Mouse (Mus musculus) embryo, embryonic 10 days (tissue): ENCODE data around the gene Lamb1.
A peak's percentile ranks its signal among the peaks of the same experiment; 100 is the strongest.

Experiments
- DNase-seq: peaks from one replicate; pipeline ENCODE4 v3.0.0-alpha.2; 2015; ENCODE audit warnings: low spot score

Lamb1 gene

GRCm38 (mm10) chr12:31283617-31284136, 18.6 kb downstream of the Lamb1 start:
- DNase-seq = no peak

- DNase-seq = no peak
Measured at GRCm38 (mm10) chr12:31289046-31289445, 24.0 kb downstream of the Lamb1 start.

- no peak for DNase-seq
Measured at GRCm38 (mm10) chr12:31290951-31291350, 25.9 kb downstream of the Lamb1 start.

- no peak for DNase-seq
Measured at GRCm38 (mm10) chr12:31293361-31294142, 28.5 kb downstream of the Lamb1 start.

DNA sequence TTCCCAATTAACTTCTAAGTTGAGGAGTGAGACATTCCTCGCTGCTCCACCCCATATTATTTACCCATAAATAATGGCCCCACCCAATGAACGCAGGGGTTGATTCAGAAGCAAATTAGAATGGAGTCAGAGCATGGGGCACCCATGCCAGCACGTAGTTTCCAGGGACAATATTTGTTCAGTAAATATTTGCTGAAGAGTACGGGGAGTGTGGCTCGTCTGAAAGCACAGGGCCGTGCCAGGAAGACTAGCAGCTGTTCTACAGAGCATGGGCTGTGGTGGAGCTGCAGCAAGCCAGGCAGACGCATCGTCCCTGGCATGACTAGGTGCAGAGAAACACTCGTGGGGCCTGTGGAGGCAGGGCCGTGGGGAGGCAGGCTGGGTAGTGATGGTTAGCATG, 29.5 kb downstream of the Lamb1 start:
- no peak for DNase-seq

- no peak for DNase-seq
Measured at GRCm38 (mm10) chr12:31294996-31295395, 30.0 kb downstream of the Lamb1 start.

DNA sequence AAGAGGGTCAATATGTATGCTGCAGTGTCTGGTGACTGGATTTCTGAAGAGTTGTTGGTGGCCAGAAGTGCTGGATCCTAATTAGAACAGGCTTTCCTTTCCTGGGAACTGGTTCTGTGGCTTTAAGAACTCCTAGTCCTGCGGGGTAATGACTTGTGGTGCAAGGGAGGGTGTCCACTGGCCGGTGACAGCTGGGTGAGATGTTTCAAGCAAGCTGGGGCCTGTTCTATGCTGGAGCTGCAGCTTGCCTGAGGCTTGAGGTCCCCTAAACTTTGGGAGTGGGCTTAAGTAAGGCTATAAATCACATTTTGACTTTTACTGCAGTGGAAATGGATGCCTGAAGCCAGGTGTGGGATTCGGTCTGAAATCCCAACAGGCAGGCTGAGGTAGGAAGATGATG, 30.5 kb downstream of the Lamb1 start:
- DNase-seq = peak; percentile 48

GRCm38 (mm10) chr12:31296097-31296496, 31.1 kb downstream of the Lamb1 start:
- DNase-seq = no peak

DNA sequence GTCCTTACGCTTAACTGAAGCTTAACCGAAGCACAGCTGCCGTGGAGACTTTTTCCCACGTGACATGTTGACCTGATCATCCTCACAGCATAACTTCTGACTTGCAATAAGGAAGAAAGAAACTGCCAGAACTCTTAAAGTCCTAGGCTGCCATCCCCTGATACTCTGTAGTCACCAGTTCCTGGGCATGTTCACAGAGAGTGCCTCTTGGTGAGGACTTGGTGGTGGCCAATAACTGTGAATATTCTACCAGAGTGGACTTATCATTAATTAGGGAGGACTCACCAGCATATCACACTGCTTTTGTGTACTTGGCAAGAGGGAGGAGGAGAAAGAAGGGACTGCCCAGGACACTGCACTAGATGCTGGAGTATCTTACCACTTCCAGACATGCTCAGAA, 33.1 kb downstream of the Lamb1 start:
- no peak for DNase-seq

GRCm38 (mm10) chr12:31298530-31298929, 33.5 kb downstream of the Lamb1 start:
- DNase-seq = no peak

GRCm38 (mm10) chr12:31299126-31299525, 34.1 kb downstream of the Lamb1 start:
- no peak for DNase-seq

DNA sequence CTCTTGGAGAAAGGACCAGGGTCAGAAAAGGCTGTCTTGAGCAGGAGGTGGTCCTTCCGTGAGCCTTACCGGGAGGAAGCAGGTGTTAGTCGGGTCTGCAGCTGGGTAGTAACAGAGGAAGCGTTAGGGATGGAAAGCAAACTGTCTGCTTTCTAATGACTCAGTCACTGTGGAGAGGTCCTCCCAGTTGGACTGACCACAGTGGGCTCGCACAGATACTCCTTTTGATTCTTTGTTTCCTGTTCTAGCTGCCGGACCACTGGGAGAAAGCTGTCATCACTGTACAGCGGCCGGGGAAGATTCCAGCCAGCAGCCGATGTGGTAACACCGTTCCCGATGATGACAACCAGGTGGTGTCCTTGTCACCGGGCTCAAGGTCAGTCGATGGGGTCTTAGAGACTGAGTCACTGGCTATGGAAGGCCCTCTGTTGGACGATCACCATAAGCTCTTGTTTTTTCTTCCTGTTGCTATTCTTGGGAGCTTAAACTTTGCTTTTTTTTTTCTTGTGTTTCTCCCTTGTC, 34.7 kb downstream of the Lamb1 start:
- no peak for DNase-seq

DNA sequence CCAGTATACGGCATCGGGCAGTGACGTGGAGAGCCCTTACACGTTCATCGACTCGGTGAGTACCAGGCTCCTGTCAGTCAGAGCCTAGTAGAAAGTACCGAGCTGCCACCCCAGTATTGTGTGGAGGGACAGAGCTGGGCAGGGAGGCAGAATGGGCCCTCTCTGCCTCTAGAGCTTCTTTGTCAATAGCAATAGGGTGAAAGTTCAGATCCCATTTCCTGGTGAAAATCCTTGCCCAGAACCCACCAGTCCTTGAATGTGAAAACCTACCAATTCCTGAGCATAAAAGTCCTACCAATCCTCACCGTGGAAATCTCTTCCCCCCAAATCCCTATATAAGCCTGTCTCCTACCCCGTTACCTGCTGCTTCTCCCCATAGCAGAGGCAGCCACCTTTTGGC, 35.2 kb downstream of the Lamb1 start:
- no peak for DNase-seq

DNA sequence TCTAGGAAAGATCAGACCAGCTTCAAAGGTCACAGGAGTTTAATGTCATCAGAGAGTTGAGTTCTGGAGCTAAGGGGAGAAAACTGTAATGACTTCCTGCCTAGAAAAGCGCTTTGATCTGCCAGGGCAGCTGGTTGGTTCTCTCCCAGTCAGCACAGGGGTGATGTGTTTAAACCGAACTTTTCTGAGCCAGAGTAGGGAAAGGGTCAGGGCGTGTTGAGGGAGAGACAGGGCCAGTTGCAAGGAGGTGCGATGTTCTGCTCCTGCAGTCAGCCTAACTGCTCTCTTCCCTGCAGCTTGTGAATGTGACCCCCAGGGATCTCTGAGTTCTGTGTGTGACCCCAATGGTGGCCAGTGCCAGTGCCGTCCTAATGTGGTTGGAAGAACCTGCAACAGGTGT, 37.2 kb downstream of the Lamb1 start:
- no peak for DNase-seq

- DNase-seq = no peak
Measured at GRCm38 (mm10) chr12:31302766-31303511, 37.9 kb downstream of the Lamb1 start.

- no peak for DNase-seq
Measured at GRCm38 (mm10) chr12:31306075-31306675, 41.1 kb downstream of the Lamb1 start.

DNA sequence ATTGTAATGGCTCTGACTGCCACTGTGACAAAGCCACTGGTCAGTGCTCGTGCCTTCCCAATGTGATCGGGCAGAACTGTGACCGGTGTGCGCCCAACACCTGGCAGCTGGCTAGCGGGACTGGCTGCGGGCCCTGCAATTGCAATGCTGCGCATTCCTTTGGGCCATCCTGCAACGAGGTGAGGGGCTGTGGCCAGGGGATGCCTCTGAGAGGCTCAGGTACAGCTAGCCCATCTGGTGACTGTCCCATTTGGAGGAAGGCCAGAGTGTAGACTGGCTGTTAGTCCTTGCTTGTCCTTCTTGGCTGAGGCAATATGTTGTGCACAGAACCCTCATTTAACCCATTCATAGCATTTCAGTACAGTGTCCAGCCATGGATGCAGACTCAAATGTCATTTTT, 42.0 kb downstream of the Lamb1 start:
- no peak for DNase-seq

DNA sequence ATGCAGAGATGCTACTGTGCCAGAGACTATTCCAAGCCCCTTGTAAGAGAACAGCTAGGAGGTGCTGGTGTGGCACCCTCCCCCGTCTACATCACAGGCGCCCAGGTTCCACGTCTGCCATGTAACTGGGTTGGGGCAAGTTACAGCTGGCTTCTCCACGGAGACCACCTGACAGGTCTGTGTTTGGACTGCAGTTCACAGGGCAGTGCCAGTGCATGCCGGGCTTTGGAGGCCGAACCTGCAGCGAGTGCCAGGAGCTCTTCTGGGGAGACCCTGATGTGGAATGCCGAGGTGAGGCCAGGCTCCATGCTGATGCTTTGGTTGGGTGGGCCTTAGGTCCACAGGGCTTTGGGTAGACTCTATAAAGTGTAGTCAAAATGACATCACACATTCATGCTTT, 42.7 kb downstream of the Lamb1 start:
- no peak for DNase-seq

DNA sequence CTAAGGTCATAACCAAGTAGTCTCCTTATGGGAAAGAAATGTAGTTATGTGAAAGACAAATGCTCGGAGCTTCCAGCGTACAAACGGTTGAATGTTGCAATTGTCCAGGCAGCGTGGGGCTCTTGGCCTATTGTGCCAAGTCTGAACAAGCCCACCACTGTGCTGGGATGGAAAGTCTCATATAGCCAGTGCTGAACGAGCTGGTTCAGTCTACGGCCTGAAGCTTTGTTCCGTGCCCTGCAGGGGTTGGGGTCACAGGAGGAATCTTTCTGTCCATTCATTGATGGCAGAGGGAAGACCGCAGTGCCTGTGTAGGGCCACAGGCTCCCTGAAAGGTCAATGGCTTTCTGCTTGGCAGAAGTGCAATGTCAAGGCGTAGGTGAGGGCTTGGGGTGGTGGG, 45.7 kb downstream of the Lamb1 start:
- DNase-seq = peak; percentile 56

DNA sequence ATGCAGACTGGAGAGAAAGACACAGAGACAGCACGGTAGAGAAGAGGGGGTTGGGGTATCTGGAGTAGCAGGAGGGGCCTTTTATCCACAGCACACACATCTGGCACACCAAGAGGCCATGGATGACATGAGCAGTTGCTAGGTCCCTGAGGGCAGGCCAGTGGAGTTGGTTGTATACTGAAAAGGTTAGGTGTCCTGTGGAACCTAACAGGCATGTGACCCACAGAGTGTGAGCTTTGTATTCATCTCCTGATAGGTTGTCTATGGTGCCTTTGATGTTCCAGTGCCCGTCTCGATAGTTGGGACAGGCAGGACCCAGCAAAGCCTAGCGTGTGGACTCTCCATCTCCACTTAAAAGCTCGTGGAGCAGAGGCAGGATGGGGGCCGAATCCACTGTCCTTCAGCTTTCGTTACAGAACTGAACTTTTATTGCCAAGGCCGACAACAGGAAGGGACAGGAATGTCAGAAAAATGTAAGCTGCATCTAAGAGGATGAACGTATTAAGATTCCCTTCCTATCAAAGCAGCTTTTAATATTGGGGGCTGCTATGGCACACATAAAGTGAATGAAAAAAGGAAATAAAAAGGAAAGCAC, 46.7 kb downstream of the Lamb1 start:
- no peak for DNase-seq

DNA sequence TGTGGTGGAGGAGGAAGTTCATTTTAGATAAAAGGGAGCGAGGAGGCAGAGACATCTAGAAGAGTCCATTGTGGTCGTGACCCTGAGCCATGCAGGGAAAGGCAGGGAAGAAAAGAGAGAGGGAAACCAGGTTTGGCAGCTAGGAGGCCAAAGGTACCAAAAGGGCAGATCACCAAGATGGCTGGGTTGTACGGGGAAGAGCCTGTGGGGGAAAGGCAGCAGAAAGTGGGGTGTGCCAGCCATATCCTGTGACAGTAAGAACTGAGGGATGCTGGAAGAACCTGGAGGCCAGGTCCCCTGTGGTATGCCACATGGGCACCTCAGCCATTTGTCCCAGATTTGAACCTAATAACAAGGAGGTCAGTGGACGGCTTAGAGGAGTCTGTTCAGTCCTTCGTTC, 47.2 kb downstream of the Lamb1 start:
- DNase-seq = no peak

DNA sequence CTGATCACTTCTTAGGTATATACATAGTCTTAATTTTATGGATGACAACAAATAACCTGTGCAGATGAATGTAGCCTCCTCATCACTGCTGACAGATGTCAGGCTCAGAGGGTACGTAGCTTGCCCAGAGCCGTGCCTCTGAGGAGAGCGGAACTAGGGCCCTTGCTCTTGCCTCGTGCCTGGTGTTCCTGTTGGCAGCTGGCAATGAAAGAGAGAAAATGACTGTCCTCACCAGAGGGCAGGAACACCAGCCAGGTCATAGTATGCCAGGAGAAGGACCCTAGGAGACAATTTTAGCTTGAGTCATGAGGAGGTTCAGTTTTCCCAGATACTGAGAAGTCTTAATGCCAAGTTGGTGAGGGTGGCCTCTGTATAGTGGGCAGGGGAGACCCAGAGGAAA, 48.1 kb downstream of the Lamb1 start:
- no peak for DNase-seq
